Mouse (Mus musculus) liver, postnatal 0 days (tissue): ENCODE data around the gene Ttll2. TPM values are rescaled to one million over a fixed set of nuclear protein-coding genes. Genes with fewer than 3 reads are reported as not detected.
"Not testable (repeated sequence)": the region's sequence is repeated elsewhere in the genome, so short reads cannot be mapped to it uniquely, and the experiment has no call there.

Source experiments
- ATAC-seq: fragments of 200-750 bp; cut with Nextera tagmentation; 2 replicates; pipeline ENCODE4 v1.8.0; 2017; ENCODE audit warnings: mild to moderate bottlenecking, moderate library complexity
- DNase-seq: peaks from one replicate; pipeline ENCODE4 v3.0.0-alpha.2; 2016
- H3K27ac ChIP-seq: fragments of 300-500 bp; sonication (generic); 2 replicates; pipeline ENCODE4 v1.5.1; 2014; ENCODE audit warnings: antibody characterized with exemption, moderate library complexity, mild to moderate bottlenecking, low read depth
- H3K27me3 ChIP-seq: fragments of 300-500 bp; sonication (generic); 2 replicates; pipeline ENCODE4 v1.6.1; 2014; ENCODE audit warnings: low read length, control low read depth, mixed read lengths; ENCODE audit not compliant: insufficient read depth
- H3K36me3 ChIP-seq: fragments of 300-500 bp; sonication (generic); replicated peaks from 2 replicates; pipeline ENCODE4 v1.6.1; 2014; ENCODE audit warnings: mild to moderate bottlenecking, control low read depth, low read length, moderate library complexity, mixed read lengths; ENCODE audit not compliant: insufficient read depth
- H3K4me1 ChIP-seq: fragments of 300-500 bp; sonication (generic); 2 replicates; pipeline ENCODE4 v1.6.1; 2014; ENCODE audit warnings: antibody characterized with exemption, mild to moderate bottlenecking, control low read depth; ENCODE audit not compliant: insufficient read depth
- H3K4me2 ChIP-seq: fragments of 300-500 bp; sonication (generic); 2 replicates; pipeline ENCODE4 v1.6.1; 2014; ENCODE audit warnings: low read depth, mild to moderate bottlenecking, low read length, moderate library complexity, mixed read lengths
- H3K4me3 ChIP-seq: fragments of 300-500 bp; sonication (generic); 2 replicates; pipeline ENCODE4 v1.5.1; 2014; ENCODE audit warnings: low read depth, low read length
- H3K9ac ChIP-seq: fragments of 300-500 bp; sonication (generic); replicated peaks from 2 replicates; pipeline ENCODE4 v1.6.1; 2014; ENCODE audit warnings: mild to moderate bottlenecking, moderate library complexity
- H3K9me3 ChIP-seq: fragments of 300-500 bp; sonication (generic); 2 replicates; pipeline ENCODE4 v1.6.1; 2016; ENCODE audit warnings: mild to moderate bottlenecking, control low read depth, low read length, mixed read lengths
- WGBS: fragments of 180-500 bp; shearing (Covaris S2); extraction: QIAGEN DNeasy Blood & Tissue Kit; methylation state at CpG from one replicate; pipeline ENCODE4 v1.1.7; 2014; ENCODE audit not compliant: insufficient replicate concordance; 5-methylcytosine and 5-hydroxymethylcytosine counted together
- polyA plus RNA-seq: library from polyadenylated mRNA; unstranded; fragments of >200 nt; fragmentation: Nextera tagmentation; extraction: Ambion mirVana; gene quantifications from 2 replicates; pipeline ENCODE4 v1.2.1, GENCODE M21; 2015

Ttll2 gene
- polyA plus RNA-seq, result not detected in 2 replicates

DNA sequence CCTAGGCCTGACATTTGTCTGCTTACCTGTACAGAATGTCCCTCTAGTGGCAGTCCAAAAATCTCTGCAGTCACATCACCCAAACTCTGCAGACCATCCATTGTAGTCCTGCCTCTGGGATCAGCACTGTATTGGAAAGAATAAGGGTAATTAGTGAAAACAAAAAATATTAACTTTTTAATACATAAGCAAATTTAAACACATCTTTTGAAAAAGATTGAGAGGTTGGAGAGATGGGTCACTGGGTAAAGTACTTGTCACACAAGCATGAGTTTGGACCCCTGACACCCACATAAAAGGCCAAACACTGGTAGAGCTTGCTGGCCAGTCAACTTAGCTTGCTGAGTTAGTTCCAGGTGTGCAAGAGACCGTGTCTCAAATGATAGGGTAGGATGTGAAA, at the start of gene Ttll2:
TSS of gene Ttll2 (minus strand) at position 101 of the 400 bp plus-strand sequence.
- not testable (repeated sequence) for H3K4me2 ChIP-seq, H3K4me3 ChIP-seq, H3K9me3 ChIP-seq, ATAC-seq, H3K9ac ChIP-seq, DNase-seq, H3K4me1 ChIP-seq, H3K27ac ChIP-seq, H3K36me3 ChIP-seq, H3K27me3 ChIP-seq
- 67% methylated on average over 1 of the region's 1 CpGs for WGBS

DNA sequence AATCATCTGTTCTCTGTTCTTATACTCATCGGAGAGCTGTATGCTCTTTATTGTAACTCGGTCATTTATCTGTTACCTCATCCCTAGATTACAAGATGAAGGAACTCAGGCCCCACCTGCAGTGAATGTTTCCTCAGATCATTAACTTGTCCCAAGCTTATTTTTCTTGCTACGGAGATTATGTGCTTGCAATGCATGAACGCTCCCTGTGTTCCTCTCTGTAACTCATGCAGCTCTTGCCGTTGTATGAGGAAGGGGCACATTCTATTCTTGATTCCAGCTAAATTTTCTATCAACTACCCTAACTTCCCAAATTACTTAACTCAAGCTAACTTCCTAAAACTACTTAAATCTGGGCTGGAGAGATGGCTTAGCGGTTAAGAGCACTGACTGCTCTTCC, 47.3 kb upstream of the Ttll2 start:
- H3K9ac ChIP-seq, H3K4me1 ChIP-seq, ATAC-seq, H3K36me3 ChIP-seq, H3K27ac ChIP-seq, H3K4me3 ChIP-seq, DNase-seq, H3K9me3 ChIP-seq, H3K4me2 ChIP-seq, H3K27me3 ChIP-seq: not testable (repeated sequence)
- WGBS, result 79% methylated on average over 6 of the region's 6 CpGs

DNA sequence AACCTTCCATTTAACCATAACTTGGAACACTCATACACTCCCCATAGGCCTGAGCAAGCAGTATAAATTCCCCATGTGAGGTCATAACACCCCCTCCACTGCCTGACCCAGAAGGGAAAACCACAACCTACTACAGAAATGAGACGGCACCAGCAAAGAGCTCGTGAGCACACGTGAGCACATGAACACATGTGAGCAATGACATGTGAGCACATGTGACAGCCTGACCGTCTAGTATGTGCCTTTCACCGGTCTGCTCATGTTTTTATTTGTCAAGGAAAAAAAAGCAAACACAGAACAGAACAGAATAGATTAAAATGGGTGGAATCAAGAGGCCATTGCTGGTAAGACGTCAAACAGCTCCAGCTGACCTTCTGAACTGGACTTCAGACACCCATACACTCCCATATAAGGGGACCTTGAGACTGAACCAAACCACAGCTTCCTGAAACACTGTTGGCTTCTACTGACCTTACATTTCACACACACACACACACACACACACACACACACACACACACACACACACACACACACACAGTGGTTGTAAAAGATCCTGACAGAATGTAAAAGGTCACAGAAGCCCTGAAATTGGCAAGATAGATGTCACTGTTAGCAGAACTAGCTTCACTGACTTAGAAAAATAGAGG, 45.8 kb upstream of the Ttll2 start:
- ATAC-seq, result peak; percentile 71
- H3K9me3 ChIP-seq, DNase-seq, H3K4me3 ChIP-seq, H3K9ac ChIP-seq, H3K4me2 ChIP-seq, H3K27ac ChIP-seq, H3K36me3 ChIP-seq, H3K27me3 ChIP-seq, H3K4me1 ChIP-seq: not testable (repeated sequence)
- 41% methylated on average over 6 of the region's 6 CpGs for WGBS

DNA sequence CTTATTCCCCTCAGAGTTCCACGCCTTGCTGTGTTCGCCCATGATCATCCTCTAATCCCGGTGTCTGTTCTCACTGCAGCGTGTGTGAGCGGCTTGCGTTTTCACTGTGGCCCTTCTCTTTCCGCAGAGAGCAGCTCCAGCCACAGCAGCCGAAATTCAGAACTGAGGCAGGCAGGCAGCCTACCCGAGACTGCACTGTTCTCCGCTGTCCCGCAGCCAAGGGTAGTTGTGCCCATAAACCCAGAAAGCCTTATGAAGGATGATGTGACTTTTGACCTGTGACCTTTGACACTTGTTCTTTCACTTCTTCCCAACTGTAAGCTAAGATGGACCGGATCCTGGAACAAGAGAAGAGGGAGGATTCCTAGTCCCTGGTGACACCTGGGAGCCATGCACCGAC, 44.6 kb upstream of the Ttll2 start:
- ATAC-seq, H3K9ac ChIP-seq, DNase-seq: not testable (repeated sequence)

DNA sequence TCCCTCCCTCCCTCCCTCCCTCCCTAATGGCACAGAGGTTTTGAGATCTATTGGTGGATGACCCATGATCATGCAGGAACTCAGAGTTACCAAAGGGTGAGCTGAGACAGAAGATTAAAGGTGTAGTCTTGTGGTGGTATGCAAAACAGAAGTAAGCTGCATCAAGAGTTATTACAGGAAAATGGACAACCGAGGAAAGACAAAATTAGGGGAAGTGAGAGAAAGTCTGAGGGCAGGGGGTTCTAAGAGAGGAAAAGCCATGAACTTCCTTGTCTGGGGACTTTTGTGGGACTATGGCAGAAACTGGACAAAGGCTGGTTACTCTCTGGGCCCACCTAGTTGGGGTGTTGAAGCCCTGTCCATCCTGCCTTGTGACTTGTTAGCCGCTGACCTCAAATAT, 43.8 kb upstream of the Ttll2 start:
- not testable (repeated sequence) for H3K36me3 ChIP-seq, H3K4me1 ChIP-seq, DNase-seq, H3K4me2 ChIP-seq, H3K4me3 ChIP-seq, H3K9me3 ChIP-seq, H3K9ac ChIP-seq, H3K27ac ChIP-seq, H3K27me3 ChIP-seq, ATAC-seq
- no CpG with 5 or more reads among the region's 2 CpGs for WGBS

More for the DNA sequence above, 44.6 kb upstream of the Ttll2 start:
- H3K27ac ChIP-seq, H3K4me1 ChIP-seq, H3K36me3 ChIP-seq, H3K9me3 ChIP-seq, H3K27me3 ChIP-seq, H3K4me2 ChIP-seq, H3K4me3 ChIP-seq: not testable (repeated sequence)
- WGBS, result 85% methylated on average over 12 of the region's 13 CpGs

DNA sequence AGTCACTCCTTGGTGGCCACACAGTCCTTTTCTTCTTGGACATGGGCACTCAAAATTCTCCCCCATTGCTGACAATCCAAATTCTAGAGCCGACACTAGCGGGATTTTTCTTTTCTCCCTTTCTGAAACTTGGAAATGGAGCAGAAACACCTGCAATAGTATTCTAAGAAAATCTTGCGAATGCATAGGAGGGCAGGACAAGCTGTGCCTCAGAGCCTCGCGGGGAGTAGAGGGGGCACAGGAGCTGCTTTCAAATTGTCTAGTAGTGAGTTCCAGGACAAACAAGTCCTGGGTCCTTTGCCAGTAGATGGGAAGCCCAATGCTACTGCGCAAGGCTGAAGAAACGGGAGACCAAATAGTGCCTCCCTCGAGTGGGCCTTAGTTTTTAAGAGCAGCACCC, 43.2 kb upstream of the Ttll2 start:
- H3K27ac ChIP-seq, DNase-seq, H3K4me3 ChIP-seq, H3K9me3 ChIP-seq, H3K9ac ChIP-seq, H3K36me3 ChIP-seq, ATAC-seq, H3K27me3 ChIP-seq, H3K4me1 ChIP-seq, H3K4me2 ChIP-seq: not testable (repeated sequence)
- 72% methylated on average over 6 of the region's 8 CpGs for WGBS

DNA sequence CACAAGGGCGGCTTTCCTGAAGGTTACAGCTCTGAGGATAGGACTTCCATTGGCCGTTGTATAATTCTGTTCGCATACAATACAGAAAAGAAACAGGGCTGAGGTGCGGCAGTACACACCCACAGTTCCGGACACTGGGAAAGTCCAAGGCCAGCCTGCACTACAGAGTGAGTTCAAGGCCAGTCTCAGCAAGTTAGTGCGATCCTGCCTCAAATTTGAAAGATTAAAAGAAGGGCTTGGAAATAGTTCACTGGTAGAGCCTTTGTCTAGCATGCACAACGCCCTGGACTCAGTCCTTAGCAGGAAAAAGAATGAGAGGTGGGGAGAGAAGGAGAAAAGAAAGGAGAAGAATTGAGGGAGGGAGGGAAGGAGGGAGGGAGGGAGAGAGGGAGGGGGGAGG, 42.6 kb upstream of the Ttll2 start:
- not testable (repeated sequence) for H3K27ac ChIP-seq, H3K9me3 ChIP-seq, ATAC-seq, H3K4me1 ChIP-seq, H3K36me3 ChIP-seq, H3K4me3 ChIP-seq, H3K4me2 ChIP-seq, H3K27me3 ChIP-seq, H3K9ac ChIP-seq, DNase-seq
- WGBS, result 75% methylated on average over 7 of the region's 7 CpGs

DNA sequence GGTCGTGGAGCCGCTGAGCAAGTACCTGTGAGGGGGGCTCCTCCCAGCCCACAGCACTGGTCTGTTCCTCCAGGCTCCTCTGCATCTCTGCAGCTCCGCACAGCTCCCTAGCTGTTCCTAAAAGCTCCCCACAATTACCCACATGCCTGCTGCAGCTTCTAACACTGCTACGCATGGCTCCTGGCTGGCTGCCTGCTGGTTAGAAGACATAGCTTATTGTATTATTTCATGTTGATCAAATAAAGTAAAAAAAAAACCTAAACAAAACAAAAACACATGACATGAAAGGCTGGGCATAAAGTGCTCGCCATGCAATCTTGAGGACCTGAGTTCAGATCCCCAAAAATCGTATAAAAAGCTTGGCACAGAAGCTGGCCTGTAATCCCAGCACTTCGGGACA, 37.4 kb upstream of the Ttll2 start:
- not testable (repeated sequence) for H3K27ac ChIP-seq, H3K27me3 ChIP-seq, H3K9ac ChIP-seq, DNase-seq, H3K4me2 ChIP-seq, H3K4me3 ChIP-seq, ATAC-seq, H3K36me3 ChIP-seq, H3K4me1 ChIP-seq, H3K9me3 ChIP-seq
- 65% methylated on average over 7 of the region's 7 CpGs for WGBS

DNA sequence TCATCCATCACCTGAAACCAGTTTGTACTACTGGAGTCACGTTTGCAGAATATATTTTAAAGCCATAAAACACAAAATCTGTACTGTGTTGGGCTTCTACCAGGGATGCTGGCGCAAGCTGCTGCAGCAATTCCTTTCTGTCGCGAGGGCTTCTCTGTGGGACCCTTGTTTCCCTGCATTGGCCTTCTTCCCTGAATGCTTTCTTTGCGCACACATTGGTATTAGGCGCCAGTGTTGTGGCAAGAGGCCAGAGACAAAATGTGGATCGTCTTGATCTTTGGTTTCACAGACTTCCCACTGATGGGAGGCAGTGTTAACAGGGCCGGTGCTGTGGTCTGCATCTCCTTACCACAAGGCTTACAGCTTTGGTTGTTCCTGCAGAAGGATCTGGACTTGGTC, 36.5 kb upstream of the Ttll2 start:
- not testable (repeated sequence) for H3K27me3 ChIP-seq, H3K9me3 ChIP-seq, H3K4me2 ChIP-seq, H3K4me1 ChIP-seq, H3K27ac ChIP-seq, H3K9ac ChIP-seq, H3K4me3 ChIP-seq, ATAC-seq, H3K36me3 ChIP-seq, DNase-seq
- WGBS, result 86% methylated on average over 6 of the region's 8 CpGs

DNA sequence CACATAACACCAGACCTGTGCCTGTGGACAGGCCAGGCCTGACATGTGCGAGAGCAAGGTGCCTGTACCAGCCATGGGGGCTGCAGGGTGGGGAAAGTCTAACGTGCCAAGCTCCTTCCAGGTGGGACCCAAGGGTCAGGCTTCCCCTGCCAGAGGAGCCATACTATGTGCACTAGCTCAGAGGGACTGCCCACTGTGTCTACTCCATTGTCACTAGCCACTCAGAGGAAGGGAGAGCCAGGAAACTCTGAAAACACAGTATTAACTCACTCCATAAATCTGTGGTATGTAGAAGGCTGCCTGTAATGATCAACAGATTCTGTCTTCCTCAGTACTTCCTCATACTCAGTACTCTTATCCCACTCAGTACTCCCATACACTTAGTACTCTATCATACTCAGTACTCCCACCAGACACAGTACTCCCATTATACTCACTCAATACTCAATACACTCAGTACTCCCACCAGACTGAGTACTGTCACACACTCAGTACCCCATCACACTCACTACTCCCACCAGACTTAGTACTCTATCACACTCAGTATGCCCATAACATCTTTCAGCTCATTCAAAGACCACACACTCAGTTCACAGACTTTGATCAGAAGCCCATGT, 36.0 kb upstream of the Ttll2 start:
- not testable (repeated sequence) for H3K27me3 ChIP-seq, H3K27ac ChIP-seq, ATAC-seq, H3K4me2 ChIP-seq, H3K9ac ChIP-seq, H3K4me1 ChIP-seq, H3K9me3 ChIP-seq, H3K4me3 ChIP-seq, DNase-seq, H3K36me3 ChIP-seq
- WGBS, result no CpG with 5 or more reads among the region's 2 CpGs
